ENCODE assay signal across 28 mouse cellular contexts in the genomic region with DNA sequence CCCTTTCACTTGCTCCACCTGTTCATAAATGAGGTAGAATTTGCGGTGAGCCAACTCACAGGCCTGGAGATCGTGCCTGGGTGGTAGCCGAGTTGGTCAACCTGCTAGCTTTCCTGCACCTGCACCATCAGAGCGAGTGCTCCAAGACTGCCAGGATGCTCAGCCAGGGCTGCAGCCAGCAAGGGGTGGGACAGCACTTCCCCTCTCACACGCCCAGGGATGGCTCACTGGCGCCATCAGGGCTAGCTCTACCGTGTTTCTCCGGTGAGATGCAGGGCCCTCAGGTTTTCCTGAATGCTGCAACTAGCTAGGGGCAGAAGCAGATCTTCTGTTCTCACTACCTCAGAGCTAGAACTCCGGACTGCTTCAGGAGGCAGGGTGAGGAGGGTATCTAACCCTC. TPM values are rescaled to one million over a fixed set of nuclear protein-coding genes. Genes with fewer than 3 reads are reported as not detected.
DNase-seq lines count a peak whose midpoint lies in the region; ATAC-seq and TF ChIP-seq lines count a peak whose summit lies in the region.
"Had no signal": no experiment of that assay in that cellular context is flagged by ENCODE, and none has a peak within 500 bp of the region (broad histone marks: within the 10 kb centered on the region; RNA-seq: fewer than 3 reads in every experiment).

No protein-coding gene starts in this region.

- peak overlapping the region; percentile 12 for H3K4me3 ChIP-seq in megakaryocyte, embryonic 14.5 days (replicated peaks)
- no peak overlapping the region for H3K4me3 ChIP-seq in midbrain, postnatal 0 days (ENCODE audit: low read depth, low read length)
- H3K4me3 ChIP-seq: embryonic facial prominence, embryonic 12.5 days; embryonic facial prominence, embryonic 15.5 days; gastrocnemius, adult 2 months; hindbrain, embryonic 10.5 days; hindbrain, embryonic 13.5 days; intestine, embryonic 15.5 days had no signal

- no peak overlapping the region for H3K27ac ChIP-seq in midbrain, postnatal 0 days (ENCODE audit: low read depth, low read length)
- H3K27ac ChIP-seq: embryonic facial prominence, embryonic 12.5 days; embryonic facial prominence, embryonic 15.5 days; gastrocnemius, adult 2 months; hindbrain, embryonic 10.5 days; hindbrain, embryonic 13.5 days; intestine, embryonic 15.5 days had no signal

- H3K9ac ChIP-seq in midbrain, postnatal 0 days (replicated peaks; ENCODE audit: low read length, poor library complexity, severe bottlenecking) = no peak overlapping the region
- H3K9ac ChIP-seq: embryonic facial prominence, embryonic 12.5 days; embryonic facial prominence, embryonic 15.5 days; forebrain, postnatal 0 days; hindbrain, embryonic 13.5 days; intestine, embryonic 15.5 days had no signal

- TF ChIP-seq CTCF in midbrain, postnatal 0 days (IDR thresholded peaks at IDR 0.05) = no peak

- no peak for ATAC-seq in megakaryocyte, adult 5-6 weeks (ENCODE audit: poor library complexity, severe bottlenecking)
- ATAC-seq in megakaryocyte-erythroid progenitor cell, adult 5-6 weeks (replicated peaks; ENCODE audit: low FRiP score, low TSS enrichment, poor library complexity, severe bottlenecking) = peak; percentile 26; the same call in 1 of the 2 replicates
- ATAC-seq in midbrain, postnatal 0 days (ENCODE audit: low FRiP score) = no peak
- ATAC-seq: CD4-positive, CD25-positive, alpha-beta regulatory T cell, adult 4 months; forebrain, embryonic 14.5 days; forebrain, postnatal 0 days; hindbrain, embryonic 16.5 days; intestine, embryonic 15.5 days had no signal

- peaks cover 2% of the 10 kb centered on the region for H3K27me3 ChIP-seq in megakaryocyte, embryonic 14.5 days (replicated peaks)
- H3K27me3 ChIP-seq in midbrain, postnatal 0 days (ENCODE audit: insufficient read depth, low read length) = no peaks in the 10 kb centered on the region
- H3K27me3 ChIP-seq: embryonic facial prominence, embryonic 12.5 days; embryonic facial prominence, embryonic 15.5 days; hindbrain, embryonic 13.5 days; intestine, embryonic 15.5 days had no signal

- no peaks in the 10 kb centered on the region; the same call in 1 of the 2 replicates for H3K9me3 ChIP-seq in megakaryocyte, embryonic 14.5 days
- no peaks in the 10 kb centered on the region for H3K9me3 ChIP-seq in midbrain, postnatal 0 days (ENCODE audit: low read length)
- H3K9me3 ChIP-seq: embryonic facial prominence, embryonic 12.5 days; embryonic facial prominence, embryonic 15.5 days; hindbrain, embryonic 10.5 days; hindbrain, embryonic 13.5 days; intestine, embryonic 15.5 days had no signal

- intact Hi-C loops in left cerebral cortex, postnatal 10 days (cut with DNase I) = no loop called here

- peak; percentile 73 for DNase-seq in ES-CJ7 (ENCODE audit: low read depth, low spot score)
- peak; percentile 50 for DNase-seq in ZHBTc4 (ENCODE audit: low read depth, low spot score)
- no peak for DNase-seq in midbrain, postnatal 0 days (ENCODE audit: low spot score)
- no peak for DNase-seq in urinary bladder, postnatal 14 days (ENCODE audit: low spot score)
- no peak for DNase-seq in left cerebral cortex, postnatal 10 days (ENCODE audit: extremely low spot score in 1 of 2, low spot score in 2 of 2)
- DNase-seq: adrenal gland, adult 2 months; adrenal gland, postnatal 14 days; cerebellum, adult 11 months; cerebellum, adult 2 months; cerebellum, adult 9-11 months; cerebellum, postnatal 25 days; forebrain, postnatal 0 days; gastrocnemius, adult 2 months; gastrocnemius, postnatal 14 days; heart, adult 18-20 months; heart, postnatal 36 days had no signal

- no peaks in the 10 kb centered on the region for H3K36me3 ChIP-seq in megakaryocyte, embryonic 14.5 days (replicated peaks; ENCODE audit: low read length)
- no peaks in the 10 kb centered on the region for H3K36me3 ChIP-seq in midbrain, postnatal 0 days (ENCODE audit: insufficient read depth, low read length)
- H3K36me3 ChIP-seq: embryonic facial prominence, embryonic 12.5 days; embryonic facial prominence, embryonic 15.5 days; hindbrain, embryonic 10.5 days; hindbrain, embryonic 13.5 days; intestine, embryonic 15.5 days had no signal

- H3K4me2 ChIP-seq in midbrain, postnatal 0 days (ENCODE audit: low read depth, low read length, poor library complexity, severe bottlenecking) = no peak overlapping the region
- H3K4me2 ChIP-seq: embryonic facial prominence, embryonic 12.5 days; embryonic facial prominence, embryonic 15.5 days; heart, embryonic 11.5 days; hindbrain, embryonic 13.5 days; intestine, embryonic 15.5 days had no signal

- WGBS in midbrain, postnatal 0 days = 62% methylated on average over 9 of the region's 9 CpGs

- H3K4me1 ChIP-seq in megakaryocyte, embryonic 14.5 days = 0 out of 2 replicates have a peak, but pooled peaks cover 2% of the 10 kb centered on the region
- no peaks in the 10 kb centered on the region for H3K4me1 ChIP-seq in midbrain, postnatal 0 days (ENCODE audit: insufficient read depth, low read length)
- H3K4me1 ChIP-seq: embryonic facial prominence, embryonic 12.5 days; embryonic facial prominence, embryonic 15.5 days; hindbrain, embryonic 10.5 days; hindbrain, embryonic 13.5 days; intestine, embryonic 15.5 days had no signal

RNA-seq across cellular contexts. Expression of gene Phc1, which starts 15.5 kb away (rescaled TPM):
- 2.8 and 35.8 TPM in 2 replicates for polyA plus RNA-seq in megakaryocyte, embryonic 14.5 days (2012; ENCODE audit: insufficient read depth, low replicate concordance)
- total RNA-seq in megakaryocyte, adult 5-6 weeks (2015) = 5.0 and 13.3 TPM in 2 replicates
- total RNA-seq in megakaryocyte, adult 5-6 weeks (2017) = 3.3 and 3.6 TPM in 2 replicates
- total RNA-seq in megakaryocyte-erythroid progenitor cell, adult 5-6 weeks (2014; fragmentation: Nextera tagmentation) = 22.4 and 38.2 TPM in 2 replicates
- 11.7 and 15.7 TPM in 2 replicates for total RNA-seq in megakaryocyte-erythroid progenitor cell, adult 5-6 weeks (2017)
- 60.5 and 67.1 TPM in 2 replicates for total RNA-seq in midbrain, postnatal 0 days (2014; rRNA removed)
- polyA plus RNA-seq in midbrain, postnatal 0 days (2015; fragmentation: Nextera tagmentation; extraction: Ambion mirVana) = 24.7 and 26.8 TPM in 2 replicates
- total RNA-seq in left cerebral cortex, postnatal 10 days (2021) = 10 to 100 TPM; 69.0 to 76.4 TPM

RNA-seq across cellular contexts. Expression of gene M6pr, which starts 47.4 kb away (rescaled TPM):
- polyA plus RNA-seq in megakaryocyte, embryonic 14.5 days (2012; ENCODE audit: insufficient read depth, low replicate concordance) = 3.6 and 13.0 TPM in 2 replicates
- 158 and 160 TPM in 2 replicates for total RNA-seq in megakaryocyte, adult 5-6 weeks (2015)
- 329 and 358 TPM in 2 replicates for total RNA-seq in megakaryocyte, adult 5-6 weeks (2017)
- total RNA-seq in megakaryocyte-erythroid progenitor cell, adult 5-6 weeks (2014; fragmentation: Nextera tagmentation) = 160 and 166 TPM in 2 replicates
- 303 and 354 TPM in 2 replicates for total RNA-seq in megakaryocyte-erythroid progenitor cell, adult 5-6 weeks (2017)
- total RNA-seq in midbrain, postnatal 0 days (2014; rRNA removed) = 47.2 and 51.5 TPM in 2 replicates
- 42.1 and 44.0 TPM in 2 replicates for polyA plus RNA-seq in midbrain, postnatal 0 days (2015; fragmentation: Nextera tagmentation; extraction: Ambion mirVana)
- 10 to 100 TPM; 45.1 to 46.1 TPM for total RNA-seq in left cerebral cortex, postnatal 10 days (2021)

Comparison
In these comparisons a context has a peak if more than half of its experiments do, and no peak if none do; other contexts are left out.
1. DNase-seq: peak in ES-CJ7 (single experiment) and ZHBTc4 (single experiment); none in midbrain, postnatal 0 days (single experiment), urinary bladder, postnatal 14 days (single experiment) and left cerebral cortex, postnatal 10 days (0 of 2).